Mouse (Mus musculus) heart, adult 2 months (tissue): ENCODE data around the gene Fam161a.

Source experiments
- CTCF ChIP-seq: fragments of 200-600 bp; IDR thresholded peaks from 2 replicates; pipeline ENCODE4 v1.8.1; 2022; ENCODE audit warnings: antibody characterized with exemption, mild to moderate bottlenecking, moderate library complexity
- EP300 ChIP-seq: fragments of 200-500 bp; IDR thresholded peaks from 2 replicates; pipeline ENCODE4 v1.6.1; 2011; ENCODE audit warnings: low read depth, low read length, control low read depth; ENCODE audit not compliant: insufficient read depth
- POLR2A ChIP-seq: fragments of 200-500 bp; IDR thresholded peaks from 2 replicates; pipeline ENCODE4 v1.6.1; 2011; ENCODE audit warnings: mild to moderate bottlenecking, low read depth, low read length, control low read depth; ENCODE audit not compliant: insufficient read depth

- TF ChIP-seq CTCF (no peak), POLR2A (no peak), EP300 (no peak)
Observed at GRCm38 (mm10) chr11:23007166-23007480, 208 bp upstream of the Fam161a start.
